Mouse (Mus musculus): Measurements from ENCODE around the gene Baiap2.

Baiap2 gene

GRCm38 (mm10) chr11:119948803-119949202 is 6.2 kb downstream of the Baiap2 start:
- no peak for DNase-seq

GRCm38 (mm10) chr11:119950535-119950934 is 8.0 kb downstream of the Baiap2 start:
- no peak for DNase-seq

GRCm38 (mm10) chr11:119951326-119951725 is 8.8 kb downstream of the Baiap2 start:
- no peak for DNase-seq

- DNase-seq, result peak; percentile 69 to 73
Measured at GRCm38 (mm10) chr11:119952429-119953224, 10.1 kb downstream of the Baiap2 start.

GRCm38 (mm10) chr11:119954233-119954632 is 11.7 kb downstream of the Baiap2 start:
- DNase-seq, result no peak

GRCm38 (mm10) chr11:119954749-119955337 is 12.3 kb downstream of the Baiap2 start:
- DNase-seq, result peak; percentile 34 to 56

GRCm38 (mm10) chr11:119955432-119955831 is 12.9 kb downstream of the Baiap2 start:
- DNase-seq, result peak in 1 of 2 experiments; percentile 48

- no peak for DNase-seq
Measured at GRCm38 (mm10) chr11:119956590-119956989, 14.0 kb downstream of the Baiap2 start.

GRCm38 (mm10) chr11:119958856-119959255 is 16.3 kb downstream of the Baiap2 start:
- DNase-seq, result peak in 1 of 2 experiments; percentile 47

- DNase-seq, result no peak
Measured at GRCm38 (mm10) chr11:119959714-119960113, 17.2 kb downstream of the Baiap2 start.

GRCm38 (mm10) chr11:119960671-119961070 is 18.1 kb downstream of the Baiap2 start:
- DNase-seq, result no peak

- DNase-seq, result no peak
Measured at GRCm38 (mm10) chr11:119961511-119961910, 18.9 kb downstream of the Baiap2 start.

- no peak for DNase-seq
Measured at GRCm38 (mm10) chr11:119965053-119965452, 22.5 kb downstream of the Baiap2 start.

GRCm38 (mm10) chr11:119966294-119966693 is 23.7 kb downstream of the Baiap2 start:
- no peak for DNase-seq

GRCm38 (mm10) chr11:119967401-119967800 is 24.8 kb downstream of the Baiap2 start:
- no peak for DNase-seq

- no peak for DNase-seq
Measured at GRCm38 (mm10) chr11:119967892-119968291, 25.3 kb downstream of the Baiap2 start.

GRCm38 (mm10) chr11:119970021-119970851 is 27.7 kb downstream of the Baiap2 start:
- DNase-seq, result no peak

- peak; percentile 43 to 71 for DNase-seq
Measured at GRCm38 (mm10) chr11:119973789-119974188, 31.2 kb downstream of the Baiap2 start.

GRCm38 (mm10) chr11:119975739-119976501 is 33.4 kb downstream of the Baiap2 start:
- DNase-seq, result peak; percentile 61 to 79

- DNase-seq, result no peak
Measured at GRCm38 (mm10) chr11:119978701-119979100, 36.1 kb downstream of the Baiap2 start.

GRCm38 (mm10) chr11:119979596-119980385 is 37.2 kb downstream of the Baiap2 start:
- no peak for DNase-seq

- DNase-seq, result no peak
Measured at GRCm38 (mm10) chr11:119981769-119982168, 39.2 kb downstream of the Baiap2 start.
